Mouse (Mus musculus) small intestine, adult 2 months (tissue): ENCODE data around the gene Neurl1a.

ENCODE experiments used
- CTCF ChIP-seq: fragments of 200-500 bp; IDR thresholded peaks from 2 replicates; pipeline ENCODE4 v1.5.1; 2012; ENCODE audit warnings: low read depth, mild to moderate bottlenecking, control low read depth, inconsistent platforms, low read length, moderate library complexity, mixed read lengths; ENCODE audit not compliant: insufficient replicate concordance, insufficient read length; ENCODE audit errors: extremely low read depth
- POLR2A ChIP-seq: fragments of 200-500 bp; IDR thresholded peaks from 2 replicates; pipeline ENCODE4 v1.6.1; 2012; ENCODE audit warnings: low read depth, mild to moderate bottlenecking, control low read depth, inconsistent platforms, low read length, moderate library complexity

GRCm38 (mm10) chr19:47130551-47131125, 48.0 kb upstream of the Neurl1a start:
- TF ChIP-seq CTCF (no peak), POLR2A (no peak)
